Mouse (Mus musculus): ENCODE measurements around the gene Sh3rf3. TPM values are rescaled to one million over a fixed set of nuclear protein-coding genes. Genes with fewer than 3 reads are reported as not detected.

Sh3rf3 gene
- polyA plus RNA-seq, 1 experiment from 2014 or later = 0.23 TPM

Small RNA genes lying within 50 kb of the gene (microRNA-seq; reads per million reads assigned to microRNA genes)
- not detected for gene Gm27672

Other genes with a start within 250 kb of the Sh3rf3 start
- gene Edar, start 137.7 kb upstream of the Sh3rf3 start, polyA plus RNA-seq (2015; fragmentation: Nextera tagmentation; extraction: Ambion mirVana) = 0.06 and 0.07 TPM in 2 replicates
- gene Gm17542, start 95.1 kb upstream of the Sh3rf3 start, polyA plus RNA-seq (2015; fragmentation: Nextera tagmentation; extraction: Ambion mirVana) = not detected in 2 replicates

Measured in heart, embryonic 13.5 days (tissue).